Mouse (Mus musculus): ENCODE measurements around the gene Efnb3.

DNA sequence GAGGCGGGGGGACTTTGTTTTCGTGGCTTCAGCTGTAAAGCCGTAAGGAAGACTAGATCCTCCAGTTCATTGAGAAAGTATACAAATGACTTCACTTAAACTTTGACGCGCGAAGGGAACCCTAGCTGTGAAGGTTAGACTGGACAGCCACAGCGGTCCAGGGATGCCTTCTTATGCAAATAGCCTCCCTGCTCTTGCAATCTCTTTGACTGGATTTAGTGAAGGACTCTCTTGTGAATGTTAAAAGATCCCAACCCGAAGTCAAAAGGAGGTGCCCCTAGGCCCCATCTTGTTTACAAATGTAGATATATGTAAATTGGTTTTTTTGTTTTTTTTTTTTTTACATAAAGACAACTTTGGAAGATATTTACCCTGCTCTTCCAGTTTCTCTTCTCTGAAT is 21.8 kb upstream of the Efnb3 start:
- TF ChIP-seq GATA1 (IDR thresholded peaks at IDR 0.05; ENCODE audit: low read length) (no peak), TAL1 (IDR thresholded peaks at IDR 0.05; ENCODE audit: low read length) (no peak)

Measured in erythroblast, embryonic 14.5 days (primary cell).